Mouse (Mus musculus) frontal cortex, postnatal 36 days (tissue): Measurements from ENCODE around the gene Taar9.
"Not testable (repeated sequence)": the region's sequence is repeated elsewhere in the genome, so short reads cannot be mapped to it uniquely, and the experiment has no call there.

Experiments
- DNase-seq, 2 experiments: peaks; one replicate each; pipeline ENCODE4 v3.0.0; 2022; ENCODE audit warnings: low spot score in 2 of 2

Taar9 gene

DNA sequence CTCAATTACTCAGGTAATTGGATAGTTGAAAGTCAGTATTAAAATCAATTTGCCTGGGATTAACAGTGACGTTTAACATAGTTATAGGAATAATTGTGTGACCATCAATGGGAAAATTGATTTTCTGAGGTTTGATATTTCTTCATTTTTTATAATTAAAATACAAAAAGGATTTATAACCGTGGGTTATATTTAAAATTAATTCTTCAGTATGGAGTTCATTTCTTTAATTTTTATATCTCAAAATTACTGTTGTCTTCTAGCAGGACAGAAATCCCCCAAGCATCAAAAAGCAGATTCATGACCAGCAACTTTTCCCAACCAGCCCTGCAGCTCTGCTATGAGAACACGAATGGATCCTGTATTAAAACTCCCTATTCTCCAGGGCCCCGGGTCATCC, 33.1 kb downstream of the Taar9 start, which contains the start of gene Taar8a:
Gene Taar8a, plus strand, starts transcription at position 301 of the 400 bp plus-strand sequence.
- DNase-seq: not testable (repeated sequence)

DNA sequence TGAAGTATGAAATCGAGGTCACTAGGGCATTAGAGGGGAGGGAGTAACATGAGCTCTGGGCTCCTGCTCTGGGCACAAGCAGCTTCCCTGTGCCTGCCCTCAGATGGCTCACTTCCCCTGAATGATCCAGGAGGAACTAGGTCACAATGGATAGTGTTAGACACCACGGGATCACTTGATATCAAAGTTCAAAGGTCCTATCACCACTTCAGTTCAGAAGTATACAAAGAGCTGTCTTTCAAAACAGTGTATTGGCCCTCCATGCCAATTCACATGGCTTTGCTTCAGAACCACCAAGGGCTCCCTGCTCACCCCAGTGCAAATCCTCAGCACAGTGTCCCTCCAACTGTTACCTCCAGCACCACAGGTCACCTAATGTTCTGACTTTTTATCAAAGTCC, 34.6 kb downstream of the Taar9 start:
- not testable (repeated sequence) for DNase-seq

DNA sequence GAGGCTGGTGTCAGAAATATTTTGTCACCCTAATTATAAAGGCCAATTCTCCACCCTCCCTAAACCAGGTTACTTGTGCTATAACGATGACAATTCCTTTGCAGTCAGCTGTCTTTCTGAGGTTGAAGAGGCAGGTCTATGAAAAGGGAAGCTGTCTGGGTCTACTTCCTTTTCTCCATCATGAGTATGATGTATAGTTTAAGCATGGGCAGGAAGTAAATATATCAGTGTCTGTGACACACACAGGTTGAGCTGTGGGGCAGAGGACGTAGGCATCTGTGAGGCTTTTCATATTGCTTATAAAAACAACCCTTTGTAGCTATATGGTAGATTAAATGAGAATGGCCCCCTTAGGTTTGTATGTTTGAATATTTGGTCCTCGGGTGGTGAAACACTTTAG, 50.3 kb downstream of the Taar9 start:
- no peak for DNase-seq
